Mouse (Mus musculus) erythroblast, embryonic 14.5 days (primary cell): ENCODE measurements around the gene Mrvi1. TPM values are rescaled to one million over a fixed set of nuclear protein-coding genes. Genes with fewer than 3 reads are reported as not detected.

Source experiments
- H3K27me3 ChIP-seq: 2 replicates; pipeline ENCODE4 v1.6.1; 2012; ENCODE audit warnings: inconsistent platforms; ENCODE audit not compliant: control insufficient read depth
- H3K36me3 ChIP-seq: 2 replicates; pipeline ENCODE4 v1.6.1; 2012; ENCODE audit warnings: mild to moderate bottlenecking, inconsistent platforms; ENCODE audit not compliant: control insufficient read depth
- H3K4me1 ChIP-seq: 2 replicates; pipeline ENCODE4 v1.6.1; 2012; ENCODE audit warnings: inconsistent platforms; ENCODE audit not compliant: control insufficient read depth
- H3K4me3 ChIP-seq: replicated peaks from 2 replicates; pipeline ENCODE3; 2012; ENCODE audit warnings: moderate library complexity, mild to moderate bottlenecking, inconsistent platforms
- H3K9me3 ChIP-seq: 2 replicates; pipeline ENCODE4 v1.6.1; 2012; ENCODE audit warnings: low read length, inconsistent platforms, mixed read lengths; ENCODE audit not compliant: control insufficient read depth
- GATA1 ChIP-seq: IDR thresholded peaks from 2 replicates; pipeline ENCODE4 v1.6.1; 2012; ENCODE audit warnings: low read length, inconsistent platforms, mixed read lengths
- TAL1 ChIP-seq: IDR thresholded peaks from 3 replicates; pipeline ENCODE4 v1.6.1; 2012; ENCODE audit warnings: low read length, inconsistent platforms, mixed read lengths
- polyA plus RNA-seq: library from polyadenylated mRNA; stranded (reverse); fragments of >175 nt; gene quantifications from 2 replicates; pipeline ENCODE4 v1.2.3, GENCODE M21; 2012

The Mrvi1 gene
- polyA plus RNA-seq, 1 experiment, result 0.12 TPM

DNA sequence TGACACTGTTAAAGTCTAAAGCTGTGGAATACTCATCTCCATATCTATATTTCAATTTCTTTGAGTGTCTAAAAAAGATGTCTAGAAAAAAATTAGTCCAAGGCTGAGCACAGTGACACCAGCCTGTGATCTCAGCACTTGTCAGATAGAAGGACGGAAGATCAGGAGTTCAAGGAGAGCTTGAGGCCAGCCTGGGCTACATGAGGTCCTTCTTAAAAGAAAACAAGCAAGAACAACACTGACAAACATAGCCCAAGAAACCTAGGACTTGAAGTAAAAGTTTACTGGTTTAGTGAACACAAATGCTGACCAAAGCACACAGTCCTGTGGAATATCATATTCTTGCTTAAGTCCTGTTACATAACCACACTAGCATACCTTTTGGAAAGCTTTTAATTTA, 148.2 kb downstream of the Mrvi1 start:
- H3K4me1 ChIP-seq, result peaks cover 4% of the 10 kb centered on the region
- no peak for TF ChIP-seq GATA1
- TF ChIP-seq TAL1, result no peak
- peaks cover 87% of the 10 kb centered on the region for H3K36me3 ChIP-seq
- no peak overlapping the region for H3K4me3 ChIP-seq
- H3K27me3 ChIP-seq, result no peaks in the 10 kb centered on the region
- H3K9me3 ChIP-seq, result no peaks in the 10 kb centered on the region

DNA sequence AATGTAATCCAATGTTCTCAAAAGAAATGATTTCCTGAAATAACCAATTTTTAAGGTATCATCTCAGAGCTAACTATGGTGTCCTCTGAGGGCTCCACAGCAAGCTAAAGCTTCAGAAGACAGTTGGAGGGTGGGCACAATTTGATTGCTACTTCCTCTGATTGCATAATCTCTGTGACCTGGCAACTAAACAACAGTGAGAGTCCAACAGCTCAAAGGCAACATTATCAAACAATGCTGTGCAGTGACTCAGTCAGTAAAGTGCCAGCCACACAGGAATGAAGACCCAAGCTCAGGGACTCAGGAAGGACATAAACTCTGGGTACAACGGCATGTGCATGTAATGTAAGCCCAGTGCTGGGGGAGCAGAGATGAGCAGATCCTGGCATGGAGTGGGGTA, 149.2 kb downstream of the Mrvi1 start:
- Histone ChIP-seq H3K27me3 (no peaks in the 10 kb centered on the region), H3K4me3 (no peak overlapping the region), H3K9me3 (no peaks in the 10 kb centered on the region), H3K4me1 (peaks cover 4% of the 10 kb centered on the region), H3K36me3 (peaks cover 94% of the 10 kb centered on the region)
- no peak for TF ChIP-seq TAL1
- TF ChIP-seq GATA1, result no peak

DNA sequence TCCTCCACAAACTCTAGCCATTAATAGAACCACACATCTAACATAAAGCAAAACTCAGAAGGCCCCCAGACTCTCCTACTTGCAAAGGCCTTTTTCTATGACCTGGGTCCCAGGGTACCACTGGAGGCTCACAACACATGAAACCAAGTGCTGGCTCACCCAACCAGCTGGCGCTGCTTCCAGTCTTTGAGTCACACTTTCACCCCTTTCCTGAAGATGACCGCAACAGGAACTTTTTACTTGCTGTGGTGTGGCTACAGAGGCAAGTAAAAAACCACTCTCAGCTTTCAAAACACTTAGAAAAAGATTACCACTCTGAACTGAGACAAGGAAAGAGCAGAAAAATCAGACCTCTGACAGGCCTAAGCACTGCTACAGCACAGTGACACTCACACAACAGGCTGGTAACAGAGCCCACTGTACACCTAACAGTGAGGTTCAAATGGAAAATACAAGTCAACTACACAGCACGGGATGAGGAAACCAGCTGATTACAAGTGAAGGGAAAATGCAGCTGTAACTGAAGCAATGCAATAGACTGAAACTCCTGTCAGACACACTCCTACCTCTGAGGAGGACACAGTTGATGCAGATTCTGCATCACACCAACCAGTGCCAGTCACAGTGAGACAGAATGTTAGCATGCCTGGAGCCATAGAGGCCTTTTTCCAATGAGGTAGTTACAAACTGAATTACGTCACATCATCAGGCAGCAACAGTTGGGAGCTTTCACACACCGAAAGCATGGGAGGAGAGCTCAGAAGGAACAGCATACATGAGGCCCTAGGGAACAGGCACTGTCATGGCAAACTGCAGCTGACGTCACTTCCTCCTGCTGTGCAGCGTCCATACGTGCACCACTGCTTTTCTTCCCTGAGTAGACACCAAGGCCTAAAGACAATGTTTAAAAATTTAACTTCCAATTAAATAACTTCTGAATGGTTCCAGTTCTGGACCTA, 158.0 kb downstream of the Mrvi1 start:
- peaks cover 99% of the 10 kb centered on the region for H3K36me3 ChIP-seq

DNA sequence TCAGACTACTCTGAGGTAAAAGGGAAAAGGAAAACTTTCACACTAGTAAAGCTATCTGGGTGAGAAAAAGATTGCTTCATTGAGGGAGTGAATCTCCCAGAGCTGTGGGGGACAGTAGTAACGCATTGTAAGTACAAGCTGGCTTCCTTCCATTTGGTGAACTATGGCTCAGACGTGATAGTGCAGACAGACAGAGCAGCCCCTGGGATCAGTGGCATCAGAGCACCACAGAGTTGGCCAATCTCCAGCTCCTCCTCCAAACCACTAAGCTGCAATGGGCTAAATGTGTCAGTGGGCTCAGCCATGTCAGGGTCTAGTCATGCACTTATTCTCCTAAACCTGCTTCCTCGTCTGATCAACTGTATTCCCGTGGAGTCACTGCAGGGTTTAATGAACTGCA, 158.7 kb downstream of the Mrvi1 start:
- H3K27me3 ChIP-seq, result no peaks in the 10 kb centered on the region
- peaks cover 35% of the 10 kb centered on the region for H3K4me1 ChIP-seq
- H3K4me3 ChIP-seq, result no peak overlapping the region
- TF ChIP-seq GATA1 (no peak), TAL1 (no peak)
- peaks cover 98% of the 10 kb centered on the region for H3K36me3 ChIP-seq
- H3K9me3 ChIP-seq, result no peaks in the 10 kb centered on the region

More for the DNA sequence above, 158.0 kb downstream of the Mrvi1 start:
- no peak for TF ChIP-seq TAL1
- TF ChIP-seq GATA1, result no peak
- H3K27me3 ChIP-seq, result no peaks in the 10 kb centered on the region
- no peak overlapping the region for H3K4me3 ChIP-seq
- H3K4me1 ChIP-seq, result peaks cover 28% of the 10 kb centered on the region
- H3K9me3 ChIP-seq, result no peaks in the 10 kb centered on the region

DNA sequence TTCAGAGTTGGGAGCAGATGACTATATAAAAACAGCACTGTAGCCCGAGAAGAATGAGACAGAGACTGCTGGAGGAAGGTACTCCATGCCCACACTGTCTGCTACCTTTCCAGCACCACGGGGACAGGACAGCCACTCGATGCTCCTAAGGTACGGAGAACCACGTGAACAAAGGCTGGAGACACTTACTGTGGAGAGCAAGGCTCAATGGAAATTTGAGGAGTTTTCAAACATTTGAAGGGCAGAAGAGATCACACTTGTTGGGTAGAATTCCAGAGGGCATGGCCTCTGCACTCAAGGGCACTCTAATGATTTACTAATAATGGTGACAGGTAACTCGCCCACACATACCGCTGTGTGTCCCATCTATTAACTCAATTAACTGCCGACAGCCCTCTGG, 159.2 kb downstream of the Mrvi1 start:
- no peaks in the 10 kb centered on the region for H3K27me3 ChIP-seq
- no peak overlapping the region for H3K4me3 ChIP-seq
- TF ChIP-seq TAL1 (no peak), GATA1 (no peak)
- H3K9me3 ChIP-seq, result no peaks in the 10 kb centered on the region
- H3K36me3 ChIP-seq, result peaks cover 98% of the 10 kb centered on the region
- peaks cover 40% of the 10 kb centered on the region for H3K4me1 ChIP-seq

DNA sequence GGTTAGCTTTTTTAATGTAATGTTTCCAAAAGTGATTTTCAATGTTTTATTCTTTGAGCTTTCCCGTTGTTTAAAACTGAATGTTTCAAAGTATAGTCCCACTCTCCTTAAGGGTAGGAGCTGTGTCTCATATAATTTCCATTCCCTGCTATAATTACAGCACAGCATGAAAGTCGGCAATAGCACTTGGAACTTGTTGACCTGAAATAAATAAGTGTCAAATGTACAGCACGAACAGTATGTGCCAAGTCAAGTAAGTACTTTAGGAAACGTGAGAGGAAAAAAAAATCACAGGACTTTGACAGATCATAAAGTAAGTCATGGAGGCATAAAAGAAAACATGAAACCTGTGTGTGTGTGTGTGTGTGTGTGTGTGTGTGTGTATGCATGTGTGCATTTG, 160.2 kb downstream of the Mrvi1 start:
- TF ChIP-seq TAL1 (no peak), GATA1 (no peak)
- no peak overlapping the region for H3K4me3 ChIP-seq
- H3K9me3 ChIP-seq, result no peaks in the 10 kb centered on the region
- no peaks in the 10 kb centered on the region for H3K27me3 ChIP-seq
- peaks cover 45% of the 10 kb centered on the region for H3K4me1 ChIP-seq
- H3K36me3 ChIP-seq, result peaks cover 99% of the 10 kb centered on the region

DNA sequence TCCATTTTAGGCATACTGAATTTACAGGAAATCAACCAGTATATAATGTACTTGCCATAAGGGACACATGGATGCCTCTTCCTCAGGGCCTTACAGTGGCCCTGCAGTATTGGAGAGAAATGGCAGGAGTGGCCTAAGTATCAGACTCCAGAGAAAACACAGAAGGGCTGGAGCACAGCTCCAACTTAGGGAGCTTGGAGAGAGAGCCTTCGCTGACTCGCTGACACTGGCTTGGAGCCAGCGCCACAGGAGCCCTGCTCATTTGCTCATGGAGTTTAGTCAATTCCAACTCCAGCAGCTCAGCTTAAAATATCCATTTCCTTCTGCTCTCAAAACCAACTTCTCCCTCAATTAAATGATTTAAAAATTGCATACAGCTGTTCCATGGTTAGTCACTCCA, 160.6 kb downstream of the Mrvi1 start:
- TF ChIP-seq GATA1 (no peak), TAL1 (no peak)
- H3K36me3 ChIP-seq, result peaks cover 99% of the 10 kb centered on the region
- H3K27me3 ChIP-seq, result no peaks in the 10 kb centered on the region
- H3K4me3 ChIP-seq, result no peak overlapping the region
- peaks cover 47% of the 10 kb centered on the region for H3K4me1 ChIP-seq
- no peaks in the 10 kb centered on the region for H3K9me3 ChIP-seq

DNA sequence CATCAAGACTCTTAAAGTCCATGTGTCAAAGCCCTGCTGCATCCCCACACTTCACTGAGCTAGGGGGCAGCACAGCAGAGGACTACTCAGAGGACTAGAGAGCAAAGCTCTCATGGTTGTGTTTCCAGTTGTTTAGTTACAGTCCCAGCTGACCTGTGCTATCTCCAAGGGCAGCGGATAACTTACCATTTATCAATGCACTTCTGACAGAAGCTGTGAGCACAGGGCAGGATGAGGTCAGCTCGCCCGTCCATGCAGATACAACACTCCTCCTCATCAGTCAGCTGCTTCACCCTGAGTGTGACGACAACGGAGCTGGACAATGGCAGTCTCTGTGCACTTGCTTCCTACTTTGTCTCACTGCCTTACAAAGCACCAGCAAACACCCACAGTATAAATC, 161.2 kb downstream of the Mrvi1 start:
- no peak overlapping the region for H3K4me3 ChIP-seq
- TF ChIP-seq GATA1, result no peak
- no peak for TF ChIP-seq TAL1
- H3K9me3 ChIP-seq, result no peaks in the 10 kb centered on the region
- H3K36me3 ChIP-seq, result peaks cover 99% of the 10 kb centered on the region
- H3K27me3 ChIP-seq, result no peaks in the 10 kb centered on the region
- H3K4me1 ChIP-seq, result peaks cover 49% of the 10 kb centered on the region

DNA sequence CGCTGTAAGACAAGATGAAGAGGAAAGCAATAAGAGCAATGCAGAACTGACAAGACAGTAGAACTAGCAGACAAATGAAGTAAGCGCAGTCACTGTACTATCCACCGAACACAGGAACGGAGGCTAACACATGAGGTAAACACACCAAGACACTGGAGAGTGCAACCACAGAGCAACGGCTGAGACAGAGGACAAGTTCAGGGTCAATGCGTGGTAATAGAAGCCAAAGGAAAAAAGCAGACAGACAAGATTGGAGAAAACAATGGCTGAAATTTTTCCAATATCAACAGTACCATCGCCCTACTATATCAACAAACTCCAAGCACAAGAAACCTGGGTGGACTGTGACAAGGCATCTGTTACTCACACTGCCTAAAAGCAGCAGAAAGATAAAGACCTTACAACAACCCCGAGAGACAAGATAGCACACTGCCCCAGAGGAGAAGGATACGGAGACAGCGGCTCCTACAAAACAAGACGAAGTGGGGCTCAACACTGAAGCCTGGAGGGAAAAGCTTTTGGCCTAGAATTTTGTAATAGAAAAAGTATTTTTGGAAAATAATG, 163.4 kb downstream of the Mrvi1 start:
- peak overlapping the region; percentile 38 for H3K4me3 ChIP-seq
- H3K4me1 ChIP-seq, result peaks cover 59% of the 10 kb centered on the region
- TF ChIP-seq GATA1, result peak; percentile 59; the same call in 1 of the 2 replicates
- peak; percentile 43; the same call in 1 of the 3 replicates for TF ChIP-seq TAL1
- peaks cover 99% of the 10 kb centered on the region for H3K36me3 ChIP-seq
- H3K9me3 ChIP-seq, result no peaks in the 10 kb centered on the region
- no peaks in the 10 kb centered on the region for H3K27me3 ChIP-seq

Other genes starting within 250 kb of the Mrvi1 start
- gene Ampd3, start 214.3 kb downstream of the Mrvi1 start, polyA plus RNA-seq, result 2.6 and 4.3 TPM in 2 replicates
- 0.21 and 0.26 TPM in 2 replicates for gene Rnf141, start 138.0 kb downstream of the Mrvi1 start, polyA plus RNA-seq
- gene Lyve1, start 119.2 kb downstream of the Mrvi1 start, polyA plus RNA-seq, result 0.01 TPM in 1 of 2 replicates, not detected in the other
- 0.73 and 0.95 TPM in 2 replicates for gene Ctr9, start 46.5 kb upstream of the Mrvi1 start, polyA plus RNA-seq
- gene Eif4g2, start 100.6 kb upstream of the Mrvi1 start, polyA plus RNA-seq, result 36.1 and 50.3 TPM in 2 replicates